Mouse (Mus musculus) thymus, adult 2 months (tissue): ENCODE results near the gene Scfd2.

Experiments
- CTCF ChIP-seq: fragments of 200-500 bp; IDR thresholded peaks from 2 replicates; pipeline ENCODE4 v1.5.1; 2012; ENCODE audit warnings: mild to moderate bottlenecking, control low read depth, low read length, moderate library complexity, borderline replicate concordance; ENCODE audit not compliant: control insufficient read depth, poor library complexity, insufficient read depth; ENCODE audit errors: extremely low read depth
- POLR2A ChIP-seq: fragments of 200-500 bp; IDR thresholded peaks from 2 replicates; pipeline ENCODE4 v1.6.1; 2012; ENCODE audit warnings: mild to moderate bottlenecking, low read length, control low read depth, moderate library complexity; ENCODE audit not compliant: control insufficient read depth, poor library complexity, insufficient read depth; ENCODE audit errors: extremely low read depth

DNA sequence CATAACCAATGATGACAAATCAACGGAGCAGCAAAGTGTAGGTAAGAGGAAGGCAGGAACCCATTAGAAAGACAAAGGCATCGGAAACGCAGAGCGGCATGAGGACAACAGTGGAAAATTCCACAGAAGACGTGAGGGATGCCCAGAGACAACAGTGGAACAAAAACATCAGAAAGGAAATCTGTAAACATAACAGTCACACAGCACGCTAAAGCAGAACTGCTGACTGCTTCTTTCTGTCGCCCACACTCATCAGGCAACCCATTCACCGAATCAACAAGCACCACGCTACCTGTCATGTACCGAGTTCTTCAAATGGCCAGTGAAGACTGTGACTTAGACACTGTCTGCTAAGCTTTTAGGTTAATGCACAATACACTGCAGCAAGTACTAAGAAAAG, 55.0 kb downstream of the Scfd2 start:
- no peak for TF ChIP-seq CTCF
- no peak for TF ChIP-seq POLR2A
